Mouse (Mus musculus) A20 (cell line): Measurements from ENCODE around the gene Luc7l2.
A peak's percentile ranks its signal among the peaks of the same experiment; 100 is the strongest.

Source experiments
- DNase-seq: peaks from one replicate; pipeline ENCODE4 v3.0.0-alpha.2; 2011; ENCODE audit warnings: low read depth, low spot score

The Luc7l2 gene

DNA sequence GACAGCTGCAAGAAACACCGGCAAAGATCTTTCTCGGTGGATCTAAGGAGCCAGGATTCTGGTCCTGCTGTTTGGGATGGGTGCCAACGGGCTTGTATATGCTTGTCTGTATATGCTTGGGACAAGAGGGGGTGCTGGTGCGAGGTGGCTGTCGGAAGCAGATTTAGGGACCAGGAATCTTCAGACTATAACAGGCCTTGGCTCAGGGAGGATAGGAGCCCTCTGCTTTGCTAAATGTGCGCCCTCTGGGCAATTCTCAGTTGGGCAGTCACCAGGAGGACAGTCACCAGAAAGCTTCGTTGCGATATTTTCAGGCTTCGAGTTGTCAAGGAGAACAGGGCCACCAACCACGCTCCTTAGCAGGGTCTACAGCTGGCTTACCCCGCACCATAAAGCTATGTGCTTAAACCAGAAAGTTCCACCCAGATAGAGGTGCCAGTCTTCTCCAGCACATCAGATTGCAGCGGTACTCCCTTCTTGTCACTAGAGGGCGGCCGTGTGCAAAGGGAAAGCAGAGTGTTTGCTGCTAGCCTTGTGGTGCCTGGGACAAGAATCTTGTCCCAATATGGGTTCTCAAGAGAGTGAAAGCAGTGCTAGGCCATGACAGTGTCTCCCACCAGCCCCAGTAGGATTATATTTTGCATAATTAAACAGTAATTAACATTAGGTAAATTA lies 99.3 kb downstream of the Luc7l2 start:
- peak; percentile 72 for DNase-seq
